Mouse (Mus musculus): Measurements from ENCODE around the gene Ftcd. TPM values are rescaled to one million over a fixed set of nuclear protein-coding genes. Genes with fewer than 3 reads are reported as not detected.

The Ftcd gene
- total and polyA plus RNA-seq, 2 experiments from 2014 or later, result 5.6 to 5.8 TPM

DNA sequence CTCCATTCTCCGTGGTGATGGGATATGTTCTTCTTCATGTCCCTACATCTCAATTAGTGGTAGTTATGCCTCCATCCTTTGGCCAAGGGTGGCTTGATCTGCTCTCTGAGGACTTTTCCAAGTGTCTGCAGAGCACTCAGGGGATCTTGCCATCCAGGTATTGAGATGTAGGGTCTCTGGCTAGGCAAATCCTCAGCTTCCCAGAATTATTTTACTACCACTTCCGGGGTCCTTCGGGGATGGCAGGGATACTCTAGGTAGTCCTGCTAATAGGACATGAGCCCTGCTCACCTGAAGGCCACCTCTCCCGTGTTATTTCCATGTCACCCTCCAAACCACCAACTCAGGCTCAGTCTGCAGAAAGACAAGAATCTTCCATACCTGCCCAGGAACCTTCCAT, 61.2 kb downstream of the Ftcd start:
- no peaks in the 10 kb centered on the region for H3K27me3 ChIP-seq (ENCODE audit: control insufficient read depth, insufficient read depth, low read length)
- H3K27ac ChIP-seq (ENCODE audit: low read depth), result peak overlapping the region; percentile 69
- WGBS, result 82% methylated on average over 4 of the region's 4 CpGs
- H3K36me3 ChIP-seq (replicated peaks; ENCODE audit: control insufficient read depth, insufficient read depth, low read length), result no peaks in the 10 kb centered on the region
- H3K9me3 ChIP-seq (replicated peaks; ENCODE audit: control insufficient read depth, low read length), result no peaks in the 10 kb centered on the region
- ATAC-seq (ENCODE audit: insufficient read depth, low read depth) (no peak), DNase-seq (ENCODE audit: low spot score) (no peak)
- H3K4me1 ChIP-seq (ENCODE audit: control insufficient read depth, insufficient read depth), result peaks cover 10% of the 10 kb centered on the region; the same call in 1 of the 2 replicates
- no peak overlapping the region for H3K4me3 ChIP-seq (ENCODE audit: low read depth, low read length)
- TF ChIP-seq CTCF (IDR thresholded peaks at IDR 0.05; ENCODE audit: low read depth) (no peak), EP300 (IDR thresholded peaks at IDR 0.05; ENCODE audit: low read depth) (no peak)
- no peak overlapping the region for H3K9ac ChIP-seq (replicated peaks; ENCODE audit: low read depth, low read length)
- no peak overlapping the region for H3K4me2 ChIP-seq (ENCODE audit: low read depth, low read length)

Other genes starting within 250 kb of the Ftcd start
- gene Dip2a, start 230.4 kb upstream of the Ftcd start, total RNA-seq (2014; rRNA removed; ENCODE audit: low replicate concordance), result 23.8 and 47.4 TPM in 2 replicates
- gene Dip2a, start 230.4 kb upstream of the Ftcd start, polyA plus RNA-seq (2015; fragmentation: Nextera tagmentation; extraction: Ambion mirVana), result 4.3 and 5.7 TPM in 2 replicates
- gene AC141477.1, start 135.2 kb upstream of the Ftcd start, total RNA-seq (2014; rRNA removed; ENCODE audit: low replicate concordance), result not detected in 2 replicates
- gene AC141477.1, start 135.2 kb upstream of the Ftcd start, polyA plus RNA-seq (2015; fragmentation: Nextera tagmentation; extraction: Ambion mirVana), result 1.6 TPM in 1 of 2 replicates, not detected in the other
- 17.6 and 39.4 TPM in 2 replicates for gene Pcnt, start 132.9 kb upstream of the Ftcd start, total RNA-seq (2014; rRNA removed; ENCODE audit: low replicate concordance)
- 9.0 and 9.5 TPM in 2 replicates for gene Pcnt, start 132.9 kb upstream of the Ftcd start, polyA plus RNA-seq (2015; fragmentation: Nextera tagmentation; extraction: Ambion mirVana)
- not detected in 2 replicates for gene 2610028H24Rik, start 126.6 kb upstream of the Ftcd start, total RNA-seq (2014; rRNA removed; ENCODE audit: low replicate concordance)
- 0.47 TPM in 1 of 2 replicates, not detected in the other for gene 2610028H24Rik, start 126.6 kb upstream of the Ftcd start, polyA plus RNA-seq (2015; fragmentation: Nextera tagmentation; extraction: Ambion mirVana)
- gene Mcm3ap, start 106.7 kb upstream of the Ftcd start, total RNA-seq (2014; rRNA removed; ENCODE audit: low replicate concordance), result 42.0 and 58.6 TPM in 2 replicates
- 28.6 and 30.9 TPM in 2 replicates for gene Mcm3ap, start 106.7 kb upstream of the Ftcd start, polyA plus RNA-seq (2015; fragmentation: Nextera tagmentation; extraction: Ambion mirVana)
- gene Ybey, start 106.5 kb upstream of the Ftcd start, total RNA-seq (2014; rRNA removed; ENCODE audit: low replicate concordance), result 3.0 and 6.3 TPM in 2 replicates
- 4.5 TPM in 2 replicates for gene Ybey, start 106.5 kb upstream of the Ftcd start, polyA plus RNA-seq (2015; fragmentation: Nextera tagmentation; extraction: Ambion mirVana)
- 4.9 and 9.0 TPM in 2 replicates for gene Lss, start 44.1 kb upstream of the Ftcd start, total RNA-seq (2014; rRNA removed; ENCODE audit: low replicate concordance)
- gene Lss, start 44.1 kb upstream of the Ftcd start, polyA plus RNA-seq (2015; fragmentation: Nextera tagmentation; extraction: Ambion mirVana), result 5.7 and 7.8 TPM in 2 replicates
- gene Spatc1l, start 13.4 kb upstream of the Ftcd start, total RNA-seq (2014; rRNA removed; ENCODE audit: low replicate concordance), result not detected in 2 replicates
- not detected in 2 replicates for gene Spatc1l, start 13.4 kb upstream of the Ftcd start, polyA plus RNA-seq (2015; fragmentation: Nextera tagmentation; extraction: Ambion mirVana)
- 133 and 156 TPM in 2 replicates for gene Col6a2, start 48.0 kb downstream of the Ftcd start, total RNA-seq (2014; rRNA removed; ENCODE audit: low replicate concordance)
- gene Col6a2, start 48.0 kb downstream of the Ftcd start, polyA plus RNA-seq (2015; fragmentation: Nextera tagmentation; extraction: Ambion mirVana), result 67.6 and 72.4 TPM in 2 replicates
- 97.3 and 142 TPM in 2 replicates for gene Col6a1, start 150.5 kb downstream of the Ftcd start, total RNA-seq (2014; rRNA removed; ENCODE audit: low replicate concordance)
- gene Col6a1, start 150.5 kb downstream of the Ftcd start, polyA plus RNA-seq (2015; fragmentation: Nextera tagmentation; extraction: Ambion mirVana), result 68.6 and 69.7 TPM in 2 replicates